Mouse (Mus musculus) megakaryocyte, embryonic 14.5 days (primary cell): ENCODE results near the gene Gpr141.

Source experiments
- FLI1 ChIP-seq: IDR thresholded peaks from 2 replicates; pipeline ENCODE4 v1.6.1; 2012; ENCODE audit warnings: low read length, inconsistent platforms, mixed read lengths
- GATA1 ChIP-seq: IDR thresholded peaks from 3 replicates; pipeline ENCODE4 v1.6.1; 2012; ENCODE audit warnings: mixed read lengths, low read length, inconsistent platforms, borderline replicate concordance

GRCm38 (mm10) chr13:19843448-19843847 is 19.4 kb upstream of the Gpr141 start:
- TF ChIP-seq GATA1 (no peak), FLI1 (no peak)
